Comparison of ENCODE assay signal across 23 mouse cellular contexts in the genomic region with DNA sequence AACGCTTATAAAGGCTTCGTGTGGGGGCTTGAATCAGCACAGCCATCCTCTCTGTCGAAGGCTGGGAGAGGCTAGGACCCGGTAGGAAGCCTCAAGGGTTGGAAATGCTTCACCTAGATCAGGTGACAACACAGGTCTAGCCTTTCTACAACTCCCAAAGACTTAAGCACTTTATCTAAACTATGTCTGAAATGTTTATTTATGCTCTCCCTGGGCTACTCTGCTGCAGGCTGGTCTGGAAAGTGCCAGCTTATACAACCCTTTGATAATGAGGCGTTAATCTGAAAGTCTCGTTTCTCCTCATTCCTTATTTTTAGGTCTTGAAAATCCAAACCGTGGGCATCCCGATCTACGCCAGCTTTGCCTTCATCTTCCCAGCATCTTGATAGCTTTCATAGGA. TPM values are rescaled to one million over a fixed set of nuclear protein-coding genes. Genes with fewer than 3 reads are reported as not detected.
"Had no signal": no experiment of that assay in that cellular context is flagged by ENCODE, and none has a peak within 500 bp of the region (broad histone marks: within the 10 kb centered on the region; RNA-seq: fewer than 3 reads in every experiment).

No protein-coding gene starts in this region.

- H3K27me3 ChIP-seq: limb, embryonic 15.5 days; midbrain, embryonic 15.5 days; neural tube, embryonic 12.5 days; neural tube, embryonic 15.5 days had no signal

- H3K4me2 ChIP-seq: limb, embryonic 12.5 days; limb, embryonic 15.5 days; liver, embryonic 11.5 days; midbrain, embryonic 12.5 days; midbrain, embryonic 15.5 days; neural tube, embryonic 12.5 days; neural tube, embryonic 15.5 days had no signal

- H3K27ac ChIP-seq: limb, embryonic 12.5 days; limb, embryonic 15.5 days; liver, embryonic 14.5 days; macrophage; midbrain, embryonic 12.5 days; midbrain, embryonic 15.5 days; neural tube, embryonic 12.5 days; neural tube, embryonic 15.5 days; stomach, postnatal 0 days had no signal

- ATAC-seq: liver, postnatal 0 days; midbrain, embryonic 15.5 days had no signal

- H3K36me3 ChIP-seq: limb, embryonic 12.5 days; limb, embryonic 15.5 days; midbrain, embryonic 12.5 days; midbrain, embryonic 15.5 days; neural tube, embryonic 12.5 days; neural tube, embryonic 15.5 days had no signal

- H3K9me3 ChIP-seq: limb, embryonic 12.5 days; limb, embryonic 15.5 days; midbrain, embryonic 12.5 days; midbrain, embryonic 15.5 days; neural tube, embryonic 12.5 days; neural tube, embryonic 15.5 days had no signal

- DNase-seq: kidney, adult 9 months; kidney, postnatal 14 days; kidney, postnatal 4 days; left cerebral cortex, postnatal 4 days; liver, postnatal 0 days; lung, postnatal 10 days; right cerebral cortex, adult 18-20 months; right cerebral cortex, postnatal 14 days; right cerebral cortex, postnatal 4 days; thymus, adult 2 months; thymus, postnatal 14 days; thymus, postnatal 4 days had no signal

- H3K4me1 ChIP-seq: limb, embryonic 12.5 days; limb, embryonic 15.5 days; midbrain, embryonic 12.5 days; midbrain, embryonic 15.5 days; neural tube, embryonic 15.5 days had no signal

- H3K9ac ChIP-seq: limb, embryonic 12.5 days; limb, embryonic 15.5 days; liver, embryonic 14.5 days; liver, postnatal 0 days; midbrain, embryonic 12.5 days; midbrain, embryonic 15.5 days; neural tube, embryonic 12.5 days; neural tube, embryonic 15.5 days had no signal

- H3K4me3 ChIP-seq: limb, embryonic 12.5 days; limb, embryonic 15.5 days; midbrain, embryonic 12.5 days; midbrain, embryonic 15.5 days; neural tube, embryonic 12.5 days; neural tube, embryonic 15.5 days had no signal

RNA-seq across cellular contexts. Expression of gene Btbd16, which starts 50.1 kb away (rescaled TPM):
- polyA plus RNA-seq: kidney, embryonic 16.5 days; limb, embryonic 12.5 days; liver, embryonic 11.5 days; macrophage; midbrain, embryonic 12.5 days; midbrain, embryonic 15.5 days; neural tube, embryonic 15.5 days had no signal
